Mouse (Mus musculus) kidney, embryonic 16.5 days (tissue): Measurements from ENCODE around the gene Gpc3. TPM values are rescaled to one million over a fixed set of nuclear protein-coding genes. Genes with fewer than 3 reads are reported as not detected.
A peak's percentile ranks its signal among the peaks of the same experiment; 100 is the strongest.

ENCODE experiments used
- ATAC-seq: fragments of 200-750 bp; cut with Nextera tagmentation; 2 replicates; pipeline ENCODE4 v1.8.0; 2017; ENCODE audit warnings: moderate TSS enrichment; ENCODE audit not compliant: low FRiP score, low TSS enrichment
- H3K27ac ChIP-seq: fragments of 300-500 bp; sonication (generic); 2 replicates; pipeline ENCODE4 v1.5.1; 2014; ENCODE audit warnings: low read length
- H3K27me3 ChIP-seq: fragments of 300-500 bp; sonication (generic); 2 replicates; pipeline ENCODE4 v1.6.1; 2014; ENCODE audit warnings: low read length, control low read depth, mixed read lengths; ENCODE audit not compliant: insufficient read depth
- H3K36me3 ChIP-seq: fragments of 300-500 bp; sonication (generic); 2 replicates; pipeline ENCODE4 v1.6.1; 2014; ENCODE audit warnings: low read length, control low read depth, mixed read lengths; ENCODE audit not compliant: insufficient read depth
- H3K4me1 ChIP-seq: fragments of 300-500 bp; sonication (generic); 2 replicates; pipeline ENCODE4 v1.6.1; 2014; ENCODE audit warnings: low read length, control low read depth, mixed read lengths; ENCODE audit not compliant: insufficient read depth
- H3K4me2 ChIP-seq: fragments of 300-500 bp; sonication (generic); replicated peaks from 2 replicates; pipeline ENCODE4 v1.6.1; 2014; ENCODE audit warnings: low read depth, low read length
- H3K4me3 ChIP-seq: fragments of 300-500 bp; sonication (generic); 2 replicates; pipeline ENCODE4 v1.5.1; 2014; ENCODE audit warnings: mild to moderate bottlenecking, low read length
- H3K9ac ChIP-seq: fragments of 300-500 bp; sonication (generic); replicated peaks from 2 replicates; pipeline ENCODE4 v1.6.1; 2014; ENCODE audit warnings: low read length
- H3K9me3 ChIP-seq: fragments of 300-500 bp; sonication (generic); 2 replicates; pipeline ENCODE4 v1.6.1; 2016; ENCODE audit warnings: low read length, control low read depth
- WGBS: fragments of 180-500 bp; shearing (Covaris S2); extraction: QIAGEN DNeasy Blood & Tissue Kit; methylation state at CpG from one replicate; pipeline ENCODE4 v1.1.7; 2014; 5-methylcytosine and 5-hydroxymethylcytosine counted together
- polyA plus RNA-seq: library from polyadenylated mRNA; unstranded; fragments of >200 nt; fragmentation: Nextera tagmentation; extraction: Ambion mirVana; gene quantifications from 2 replicates; pipeline ENCODE4 v1.2.1, GENCODE M21; 2015

The Gpc3 gene
- polyA plus RNA-seq, 1 experiment from 2014 or later, result 969 TPM

DNA sequence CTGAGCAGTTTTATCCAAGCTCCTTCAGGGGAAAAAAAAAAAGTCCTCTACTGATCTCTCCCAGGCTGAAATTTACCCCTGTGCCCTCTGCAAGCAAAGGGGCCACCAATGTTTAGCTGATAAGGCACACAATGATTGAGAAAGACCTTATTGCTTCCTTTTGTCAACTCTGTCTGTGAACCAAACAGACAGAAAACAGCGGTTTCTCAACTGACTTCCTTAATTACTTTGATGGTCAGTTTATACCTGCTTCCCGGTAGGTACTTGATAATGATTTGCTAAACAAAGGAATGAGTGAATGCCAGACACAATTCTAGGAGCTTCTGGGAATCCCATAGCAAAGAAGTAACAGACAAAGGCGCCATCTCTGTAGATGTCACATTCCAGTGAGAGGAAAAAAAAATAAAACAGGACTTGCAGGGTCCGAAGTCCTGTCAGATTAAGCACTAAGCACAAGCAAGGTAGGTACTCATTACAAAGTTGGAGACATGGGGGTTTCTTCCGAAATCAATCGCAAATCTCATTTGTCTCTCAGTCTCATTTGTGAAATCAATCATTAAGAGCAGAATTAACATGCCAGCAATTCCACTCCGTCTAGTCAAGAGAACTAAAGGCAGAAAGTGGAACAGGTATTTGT is 19.1 kb upstream of the Gpc3 start:
- no peak for ATAC-seq
- Histone ChIP-seq H3K27ac (no peak overlapping the region), H3K36me3 (no peaks in the 10 kb centered on the region), H3K27me3 (no peaks in the 10 kb centered on the region; the same call in 1 of the 2 replicates), H3K9ac (no peak overlapping the region), H3K4me2 (no peak overlapping the region), H3K9me3 (no peaks in the 10 kb centered on the region), H3K4me3 (no peak overlapping the region), H3K4me1 (peaks cover 18% of the 10 kb centered on the region)
- WGBS, result 37% methylated on average over 7 of the region's 7 CpGs

DNA sequence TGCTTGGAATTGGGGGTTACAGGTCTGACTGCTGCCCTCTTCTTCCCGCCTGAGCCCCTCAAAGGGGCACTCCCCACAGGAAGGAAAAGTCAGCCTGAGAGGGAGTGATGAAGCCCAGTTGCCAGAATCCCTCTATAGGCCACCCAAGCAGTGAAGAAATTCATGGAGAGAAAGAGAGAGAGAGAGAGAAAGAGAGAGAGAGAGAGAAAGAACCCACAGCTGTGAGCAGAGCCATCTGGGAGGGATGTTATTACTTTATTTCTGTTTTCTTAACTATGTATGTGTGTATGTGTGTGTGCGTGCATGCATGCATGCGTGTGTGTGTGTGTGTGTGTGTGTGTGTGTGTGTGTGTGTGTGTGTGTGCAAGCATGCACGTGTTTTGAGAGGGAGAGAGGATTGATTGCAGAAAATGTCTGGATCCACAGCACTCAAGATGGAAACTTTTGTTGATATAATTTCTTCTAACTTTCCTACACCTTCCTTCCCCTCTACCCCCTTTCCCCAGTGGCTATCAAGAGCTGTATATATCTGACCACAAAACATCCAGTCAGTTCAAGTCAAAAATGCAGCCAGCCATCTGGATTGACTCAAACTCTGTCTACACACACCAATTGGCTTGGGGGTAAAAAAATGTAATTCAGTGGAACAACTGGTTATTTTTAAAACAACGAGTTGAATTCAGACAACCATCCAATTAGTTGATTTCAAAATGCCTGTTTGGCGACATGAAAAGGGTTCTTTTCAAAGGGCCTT is 13.4 kb upstream of the Gpc3 start:
- WGBS, result 54% methylated on average over 5 of the region's 6 CpGs
- 0 out of 2 replicates have a peak, but pooled peaks have one; percentile 19 for ATAC-seq
- Histone ChIP-seq H3K4me2 (no peak overlapping the region), H3K9me3 (no peaks in the 10 kb centered on the region), H3K4me3 (no peak overlapping the region), H3K9ac (no peak overlapping the region), H3K27me3 (peaks cover 2% of the 10 kb centered on the region; the same call in 1 of the 2 replicates), H3K36me3 (no peaks in the 10 kb centered on the region), H3K27ac (peak overlapping the region; percentile 84), H3K4me1 (peaks cover 17% of the 10 kb centered on the region)

DNA sequence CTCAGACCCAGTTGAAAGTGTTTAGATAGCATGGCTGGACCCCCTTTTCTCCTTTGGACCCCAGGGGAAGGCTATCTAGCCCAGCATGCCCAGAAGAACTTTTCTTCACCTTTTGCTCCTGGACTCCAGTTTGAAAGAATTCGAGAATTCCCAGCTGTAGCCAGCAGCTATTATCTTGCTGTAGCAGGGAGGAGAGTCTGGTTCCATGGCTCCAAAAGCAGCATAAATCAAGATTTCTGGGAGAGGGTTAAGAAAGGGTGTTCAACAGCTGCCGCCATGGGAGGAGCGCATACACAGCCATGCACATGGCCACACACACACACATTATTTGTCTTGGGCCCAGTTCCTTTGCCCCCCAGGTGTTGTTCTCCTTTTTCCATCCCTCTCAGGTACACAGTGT is 4.1 kb upstream of the Gpc3 start:
- Histone ChIP-seq H3K27ac (peak overlapping the region; percentile 81), H3K4me2 (no peak overlapping the region), H3K4me3 (no peak overlapping the region), H3K4me1 (peaks cover 31% of the 10 kb centered on the region; the same call in 1 of the 2 replicates), H3K9me3 (no peaks in the 10 kb centered on the region), H3K36me3 (no peaks in the 10 kb centered on the region), H3K27me3 (no peaks in the 10 kb centered on the region; the same call in 1 of the 2 replicates), H3K9ac (no peak overlapping the region)
- ATAC-seq, result no peak
- 39% methylated on average over 3 of the region's 3 CpGs for WGBS

DNA sequence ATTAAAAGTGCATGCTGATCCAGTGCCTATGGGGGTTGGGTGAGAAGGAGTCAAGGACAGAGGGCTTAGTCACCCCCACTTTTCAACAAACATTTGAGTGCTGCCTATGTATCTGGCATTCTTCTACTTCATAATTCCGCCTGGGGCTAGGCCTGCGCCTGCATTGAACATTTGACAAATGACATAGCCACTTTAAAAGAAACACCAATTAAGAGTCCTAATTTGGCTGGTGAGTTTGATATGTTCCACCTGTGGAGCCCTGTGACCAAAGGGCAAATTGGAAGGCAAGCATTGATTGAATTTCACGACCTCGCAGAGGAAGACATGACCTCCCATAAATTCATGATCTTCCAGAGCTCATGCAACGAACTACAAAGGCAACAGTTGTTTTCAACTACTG is 2.4 kb upstream of the Gpc3 start:
- H3K27me3 ChIP-seq, result peaks cover 6% of the 10 kb centered on the region; the same call in 1 of the 2 replicates
- H3K4me1 ChIP-seq, result peaks cover 31% of the 10 kb centered on the region; the same call in 1 of the 2 replicates
- no peaks in the 10 kb centered on the region for H3K36me3 ChIP-seq
- no peak for ATAC-seq
- no peak overlapping the region for H3K9ac ChIP-seq
- no peak overlapping the region for H3K4me2 ChIP-seq
- H3K9me3 ChIP-seq, result no peaks in the 10 kb centered on the region
- 44% methylated on average over 5 of the region's 5 CpGs for WGBS
- no peak overlapping the region for H3K4me3 ChIP-seq
- H3K27ac ChIP-seq, result peak overlapping the region; percentile 10; the same call in 1 of the 2 replicates

DNA sequence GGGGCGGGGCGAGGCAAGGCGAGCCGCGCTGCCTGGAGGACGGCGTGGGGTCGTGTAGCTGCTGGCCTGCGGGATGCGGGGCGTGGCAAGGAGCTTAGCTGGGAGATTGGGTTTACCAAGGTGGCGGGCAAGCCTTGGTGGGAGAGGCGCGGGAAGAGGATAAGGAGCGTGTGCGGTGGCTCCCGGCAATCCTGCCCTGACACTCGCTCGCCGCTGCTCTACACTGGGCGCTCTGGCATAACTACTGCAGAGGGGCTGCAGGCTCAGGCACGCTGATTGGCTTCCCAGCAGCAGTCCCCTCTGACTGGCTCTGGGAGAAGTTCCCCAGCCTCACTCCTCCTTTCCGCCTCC is 256 bp upstream of the Gpc3 start:
- WGBS, result 43% methylated on average over 16 of the region's 23 CpGs
- Histone ChIP-seq H3K4me3 (peak overlapping the region; percentile 64), H3K9me3 (no peaks in the 10 kb centered on the region), H3K9ac (peak overlapping the region; percentile 80), H3K27me3 (peaks cover 6% of the 10 kb centered on the region; the same call in 1 of the 2 replicates), H3K4me2 (peak overlapping the region; percentile 59), H3K4me1 (peaks cover 31% of the 10 kb centered on the region; the same call in 1 of the 2 replicates), H3K36me3 (no peaks in the 10 kb centered on the region), H3K27ac (peak overlapping the region; percentile 84)
- peak; percentile 95 for ATAC-seq

DNA sequence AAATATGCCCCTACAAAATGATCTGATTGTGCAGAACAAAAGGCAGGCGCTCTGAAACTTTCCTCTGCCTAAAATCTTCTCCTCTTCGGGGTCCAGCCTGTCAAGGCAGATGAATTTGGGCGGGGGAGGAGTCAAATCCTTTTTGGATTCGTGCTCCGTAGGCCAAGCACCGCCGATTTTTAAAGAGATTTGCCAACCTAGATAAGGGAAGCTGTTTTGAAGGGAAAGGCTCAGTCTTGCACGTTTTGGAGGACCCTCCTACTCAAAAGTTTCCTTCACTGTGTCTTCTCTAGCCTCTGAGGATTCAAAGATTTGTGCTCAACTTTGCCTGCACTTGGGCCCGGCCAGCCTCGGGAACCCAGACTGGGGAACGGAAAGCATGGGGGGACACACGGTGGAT is 944 bp downstream of the Gpc3 start:
- peaks cover 24% of the 10 kb centered on the region; the same call in 1 of the 2 replicates for H3K4me1 ChIP-seq
- no peak for ATAC-seq
- H3K27me3 ChIP-seq, result peaks cover 6% of the 10 kb centered on the region; the same call in 1 of the 2 replicates
- no peaks in the 10 kb centered on the region for H3K9me3 ChIP-seq
- WGBS, result 29% methylated on average over 12 of the region's 12 CpGs
- H3K4me2 ChIP-seq, result peak overlapping the region; percentile 59
- H3K27ac ChIP-seq, result peak overlapping the region; percentile 84
- no peaks in the 10 kb centered on the region for H3K36me3 ChIP-seq
- H3K4me3 ChIP-seq, result peak overlapping the region; percentile 64
- peak overlapping the region; percentile 80 for H3K9ac ChIP-seq

DNA sequence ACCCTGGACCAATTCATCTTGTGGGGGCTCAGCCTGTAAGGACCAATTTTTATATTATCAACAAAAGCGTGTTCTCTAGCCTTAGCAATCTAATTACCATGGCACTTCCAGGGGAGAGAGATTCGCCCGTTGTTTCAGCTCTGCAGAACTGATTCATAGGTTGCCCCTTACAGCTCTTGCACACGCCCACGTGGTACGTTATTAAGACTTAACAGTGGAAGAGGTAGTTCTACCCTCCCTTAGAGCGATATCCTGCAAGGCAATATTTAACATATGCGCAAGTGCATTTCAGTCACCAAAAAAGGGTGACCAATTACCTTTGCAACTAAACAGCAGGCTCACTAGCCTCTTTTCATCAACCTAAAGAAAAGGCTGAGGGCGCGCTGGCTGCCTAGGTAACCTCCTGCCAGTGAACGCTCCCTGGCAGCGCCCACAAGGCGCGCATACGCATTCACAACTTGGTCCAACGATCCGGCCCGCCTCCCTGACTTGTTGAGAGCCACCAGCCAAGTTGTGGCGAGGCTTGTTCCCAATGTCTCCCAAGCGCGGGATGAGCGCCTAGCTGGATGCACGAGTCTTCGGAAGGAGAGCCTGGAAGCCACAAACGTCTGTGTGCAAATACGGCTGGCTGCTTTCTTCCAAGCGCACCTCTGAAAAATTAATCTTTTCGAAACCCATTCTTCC is 1.6 kb downstream of the Gpc3 start:
- H3K36me3 ChIP-seq, result no peaks in the 10 kb centered on the region
- ATAC-seq, result no peak
- H3K9me3 ChIP-seq, result no peaks in the 10 kb centered on the region
- peak overlapping the region; percentile 64 for H3K4me3 ChIP-seq
- H3K4me1 ChIP-seq, result peaks cover 19% of the 10 kb centered on the region; the same call in 1 of the 2 replicates
- WGBS, result 24% methylated on average over 28 of the region's 28 CpGs
- H3K4me2 ChIP-seq, result peak overlapping the region; percentile 59
- H3K27me3 ChIP-seq, result peaks cover 6% of the 10 kb centered on the region; the same call in 1 of the 2 replicates
- H3K9ac ChIP-seq, result peak overlapping the region; percentile 80
- peak overlapping the region; percentile 84 for H3K27ac ChIP-seq

DNA sequence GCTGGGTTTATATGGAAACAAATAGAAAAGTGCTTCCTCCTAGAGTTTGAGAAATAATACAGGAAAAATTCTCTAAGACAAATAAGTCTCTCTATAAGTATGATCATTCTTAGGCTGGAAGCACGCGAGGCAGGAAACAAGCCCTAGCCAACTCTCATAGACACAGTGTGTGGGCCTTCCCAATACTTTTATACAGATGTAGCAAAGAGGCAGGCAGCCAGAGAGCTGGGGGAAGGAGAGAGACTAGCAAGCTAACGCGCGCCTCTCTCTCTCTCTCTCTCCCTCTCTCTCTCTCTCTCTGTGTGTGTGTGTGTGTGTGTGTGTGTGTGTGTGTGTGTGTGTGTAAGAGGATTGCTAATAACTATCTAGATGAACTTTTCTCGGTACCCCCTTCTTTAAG is 2.2 kb downstream of the Gpc3 start:
- Histone ChIP-seq H3K27ac (peak overlapping the region; percentile 84; the same call in 1 of the 2 replicates), H3K27me3 (peaks cover 6% of the 10 kb centered on the region; the same call in 1 of the 2 replicates), H3K4me3 (peak overlapping the region; percentile 64), H3K4me2 (peak overlapping the region; percentile 59), H3K4me1 (peaks cover 15% of the 10 kb centered on the region; the same call in 1 of the 2 replicates), H3K9ac (peak overlapping the region; percentile 80; the same call in 1 of the 2 replicates), H3K36me3 (no peaks in the 10 kb centered on the region), H3K9me3 (no peaks in the 10 kb centered on the region)
- ATAC-seq, result no peak
- 45% methylated on average over 6 of the region's 6 CpGs for WGBS

DNA sequence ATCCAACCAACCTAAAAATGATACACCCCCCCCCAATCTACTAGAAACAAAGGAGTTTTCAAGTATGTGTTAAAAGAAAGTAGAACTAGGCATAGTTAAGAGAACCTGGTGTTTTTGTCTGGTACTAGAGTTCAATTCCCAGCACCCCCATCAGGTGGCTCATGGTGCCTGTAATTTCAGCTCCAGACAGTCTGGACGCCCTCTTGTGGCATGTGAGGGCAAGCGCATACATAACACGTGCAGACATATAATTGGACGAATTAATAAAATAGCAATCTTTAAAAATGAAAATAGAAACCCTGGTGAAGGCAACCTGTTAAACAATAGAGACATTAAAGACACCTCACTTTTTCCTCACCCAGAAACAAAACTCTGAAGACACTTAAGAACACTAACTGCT is 10.6 kb downstream of the Gpc3 start:
- Histone ChIP-seq H3K9ac (no peak overlapping the region), H3K27me3 (no peaks in the 10 kb centered on the region; the same call in 1 of the 2 replicates), H3K9me3 (no peaks in the 10 kb centered on the region), H3K4me3 (no peak overlapping the region), H3K4me1 (no peaks in the 10 kb centered on the region), H3K27ac (no peak overlapping the region), H3K4me2 (no peak overlapping the region), H3K36me3 (0 out of 2 replicates have a peak, but pooled peaks cover 4% of the 10 kb centered on the region)
- ATAC-seq, result no peak
- 71% methylated on average over 4 of the region's 4 CpGs for WGBS
